Mouse (Mus musculus): Measurements from ENCODE around the gene Sacm1l.

GRCm38 (mm10) chr9:123505598-123505997, 24.0 kb upstream of the Sacm1l start:
- TF ChIP-seq CTCF (IDR thresholded peaks at IDR 0.05; ENCODE audit: borderline replicate concordance, extremely low read depth, insufficient read depth, insufficient read length) (no peak), POLR2A (IDR thresholded peaks at IDR 0.05; ENCODE audit: borderline replicate concordance, extremely low read depth, insufficient read depth, insufficient read length, poor library complexity, severe bottlenecking) (no peak)
